Mouse (Mus musculus) ovary, postnatal 10 days (tissue): ENCODE results near the gene Ccdc149.

Experiments
- DNase-seq: peaks from one replicate; pipeline ENCODE4 v3.0.0; 2022; ENCODE audit warnings: low spot score

Ccdc149 gene

GRCm38 (mm10) chr5:52370901-52371300 lies 100.4 kb downstream of the Ccdc149 start:
- no peak for DNase-seq

GRCm38 (mm10) chr5:52367866-52368840 lies 103.2 kb downstream of the Ccdc149 start:
- DNase-seq, result no peak

DNA sequence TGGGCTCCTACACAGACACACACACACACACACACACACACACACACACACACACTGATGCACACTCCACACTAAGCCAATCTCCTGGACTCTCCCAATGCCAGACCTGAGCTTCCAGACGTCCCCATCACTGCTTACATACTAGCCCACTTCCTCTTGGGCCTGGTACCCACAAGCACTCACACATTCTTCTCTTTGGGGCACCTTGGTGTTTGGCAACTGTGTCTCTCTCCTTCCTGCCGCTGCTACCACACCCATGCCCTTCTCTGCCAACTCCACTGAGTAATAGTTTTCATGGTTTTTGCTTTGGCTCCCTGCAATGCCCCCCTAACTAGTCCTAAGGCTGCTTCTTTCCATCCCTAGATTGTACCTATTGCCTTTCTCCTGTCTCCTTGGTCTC lies 104.7 kb downstream of the Ccdc149 start:
- no peak for DNase-seq

DNA sequence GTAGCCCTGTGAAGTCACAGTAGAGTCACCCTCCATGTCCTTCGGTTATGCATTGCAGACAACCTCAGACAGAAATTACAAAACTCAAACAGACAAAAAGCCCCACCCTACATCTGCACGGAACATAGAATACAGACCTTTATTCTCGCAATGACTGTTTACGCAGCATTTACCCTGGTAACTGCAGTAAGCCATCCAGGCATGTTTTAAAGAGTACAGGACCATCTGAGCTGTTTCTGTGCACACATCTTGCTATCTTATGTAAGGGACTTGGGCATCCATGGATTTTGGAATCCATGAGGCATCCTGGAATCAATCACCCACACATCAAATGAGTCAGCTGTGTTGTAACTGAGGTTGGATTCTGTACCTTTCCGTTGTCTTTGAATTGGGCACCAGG lies 105.4 kb downstream of the Ccdc149 start:
- DNase-seq, result no peak

DNA sequence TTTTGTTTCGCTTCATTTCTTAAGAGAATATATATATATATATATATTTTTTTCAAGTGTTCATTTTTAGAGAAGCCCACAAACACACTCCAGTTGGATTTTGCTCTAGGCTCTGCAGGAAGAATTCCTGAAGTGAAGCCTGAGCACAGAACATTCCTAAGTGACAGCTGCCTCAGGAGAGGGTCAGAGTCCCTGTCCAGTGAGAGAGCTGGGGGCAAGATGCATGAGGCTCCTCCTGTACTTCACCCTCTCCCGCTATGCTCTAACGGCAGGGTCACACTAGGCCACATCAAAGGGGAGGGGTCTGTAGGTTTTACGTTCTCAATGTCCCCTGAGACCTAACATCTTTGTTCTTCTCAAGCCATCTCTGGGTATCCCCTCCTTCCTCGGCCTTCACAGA lies 106.8 kb downstream of the Ccdc149 start:
- DNase-seq, result no peak

DNA sequence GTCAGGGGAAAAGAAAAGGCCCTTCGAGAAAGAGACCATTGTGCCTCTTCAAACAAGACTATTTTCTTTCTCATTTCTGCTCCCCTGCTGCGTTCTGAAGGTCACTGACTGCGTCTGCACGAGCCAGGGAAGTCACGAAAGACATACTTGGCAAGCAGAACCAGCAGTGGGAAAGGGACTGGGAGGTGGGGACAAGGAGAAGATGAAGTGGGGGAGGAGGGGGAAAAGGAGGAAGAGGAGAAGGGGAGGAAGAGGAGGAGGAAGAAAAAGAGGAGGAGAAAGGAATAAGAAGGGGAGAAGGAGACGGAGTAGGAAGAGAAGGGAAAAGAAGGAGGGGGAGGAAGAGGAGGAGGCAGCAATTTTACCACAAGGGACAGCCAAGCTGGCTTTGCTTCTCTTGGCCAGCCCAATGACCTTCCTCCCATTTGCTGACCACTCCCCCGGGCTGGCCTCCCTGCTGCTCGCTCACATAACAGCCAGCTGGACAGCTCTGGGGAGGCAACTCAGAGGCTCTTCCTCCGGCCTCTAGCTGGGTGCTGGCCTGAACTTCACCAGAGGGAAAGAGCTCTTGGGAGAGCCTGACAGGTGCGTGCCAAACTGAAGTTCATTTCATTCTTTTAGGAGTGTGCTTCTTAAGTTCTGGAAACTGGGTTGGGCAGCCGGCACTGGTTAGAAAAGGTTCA lies 107.7 kb downstream of the Ccdc149 start, which contains the start of gene Sod3:
TSS of gene Sod3 (plus strand) at position 324 of the 683 bp plus-strand sequence.
- peak; percentile 21 for DNase-seq

GRCm38 (mm10) chr5:52362776-52363467 lies 108.4 kb downstream of the Ccdc149 start:
- no peak for DNase-seq

DNA sequence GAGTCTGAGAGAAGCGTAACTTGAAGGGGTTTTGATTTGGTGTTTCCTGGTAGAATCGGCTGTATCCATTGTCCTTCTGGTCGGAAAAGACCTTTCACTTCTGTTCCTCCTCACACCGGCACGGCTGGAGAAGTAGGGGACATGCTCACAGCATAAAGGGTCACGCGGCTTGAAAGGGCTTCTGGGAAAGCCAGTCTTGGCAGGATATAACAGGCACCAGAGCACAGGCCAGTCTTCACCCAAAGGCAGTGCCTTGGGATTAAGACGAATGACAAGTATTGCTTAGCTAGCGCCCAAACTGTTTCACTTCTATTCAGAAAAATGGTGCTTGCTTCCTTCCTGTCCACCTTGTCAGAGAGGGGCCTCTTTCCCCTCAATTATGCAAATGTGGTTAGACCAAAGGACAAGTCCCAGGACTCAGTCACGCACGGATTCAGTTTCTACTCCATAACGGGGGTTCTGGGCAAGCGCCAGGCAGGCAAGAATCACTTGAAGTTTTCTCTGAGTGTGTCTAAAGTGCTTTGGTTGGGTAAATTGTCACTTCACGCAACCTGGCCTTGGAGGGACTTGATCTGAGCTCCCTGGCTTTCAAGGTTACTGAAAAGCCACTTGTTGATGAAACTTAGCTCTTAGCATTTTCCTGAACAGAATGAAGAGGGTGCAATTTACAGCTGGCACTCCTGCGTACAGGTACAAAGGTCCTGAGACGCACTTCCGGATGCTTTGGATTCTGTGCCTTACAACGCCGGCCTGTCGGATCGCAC lies 110.9 kb downstream of the Ccdc149 start:
- DNase-seq, result no peak

DNA sequence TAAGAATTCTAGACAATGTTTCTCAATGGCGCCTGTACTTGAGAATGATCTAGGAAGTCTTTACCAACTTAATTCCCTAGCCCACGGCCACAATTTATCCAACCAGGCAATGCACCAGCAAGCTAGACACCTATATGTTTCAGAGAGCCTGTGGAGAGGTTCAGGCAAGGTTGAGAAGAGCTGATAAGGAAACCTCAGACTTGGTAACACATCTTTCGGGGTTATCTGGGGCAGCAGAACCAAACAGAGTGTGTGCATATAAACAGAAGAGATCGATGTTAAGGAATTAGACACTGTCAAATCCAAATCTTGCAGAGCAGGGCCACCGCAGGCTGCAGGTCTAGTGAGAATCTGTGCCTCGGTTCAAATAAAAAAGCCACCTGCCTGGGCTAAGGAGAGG lies 113.2 kb downstream of the Ccdc149 start:
- DNase-seq, result no peak

GRCm38 (mm10) chr5:52357175-52357754 lies 114.1 kb downstream of the Ccdc149 start:
- no peak for DNase-seq

GRCm38 (mm10) chr5:52355612-52356011 lies 115.7 kb downstream of the Ccdc149 start:
- DNase-seq, result no peak

GRCm38 (mm10) chr5:52354441-52354840 lies 116.9 kb downstream of the Ccdc149 start:
- no peak for DNase-seq

DNA sequence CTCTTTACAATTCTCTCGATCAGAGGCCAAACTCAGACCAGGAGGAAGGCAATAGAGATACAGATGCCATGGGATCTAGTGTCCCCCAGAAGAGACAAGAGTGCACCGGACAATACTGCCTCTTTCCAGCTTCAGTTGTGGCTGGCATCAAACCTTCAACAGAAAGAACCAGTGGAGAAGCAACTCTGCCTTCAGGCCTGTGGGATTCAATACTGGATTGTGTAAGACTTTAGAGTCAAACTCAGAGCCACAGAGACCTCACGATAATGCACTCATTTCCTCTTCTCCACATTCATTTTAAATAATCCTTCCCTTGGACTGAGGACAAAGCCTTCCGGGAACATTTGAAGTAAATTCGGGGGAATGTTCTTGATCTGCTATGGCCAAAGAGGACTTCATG lies 118.6 kb downstream of the Ccdc149 start:
- DNase-seq, result no peak

GRCm38 (mm10) chr5:52351561-52351960 lies 119.8 kb downstream of the Ccdc149 start:
- DNase-seq, result no peak

- no peak for DNase-seq
These were observed 120.9 kb downstream of the Ccdc149 start for GRCm38 (mm10) chr5:52350451-52350850.

DNA sequence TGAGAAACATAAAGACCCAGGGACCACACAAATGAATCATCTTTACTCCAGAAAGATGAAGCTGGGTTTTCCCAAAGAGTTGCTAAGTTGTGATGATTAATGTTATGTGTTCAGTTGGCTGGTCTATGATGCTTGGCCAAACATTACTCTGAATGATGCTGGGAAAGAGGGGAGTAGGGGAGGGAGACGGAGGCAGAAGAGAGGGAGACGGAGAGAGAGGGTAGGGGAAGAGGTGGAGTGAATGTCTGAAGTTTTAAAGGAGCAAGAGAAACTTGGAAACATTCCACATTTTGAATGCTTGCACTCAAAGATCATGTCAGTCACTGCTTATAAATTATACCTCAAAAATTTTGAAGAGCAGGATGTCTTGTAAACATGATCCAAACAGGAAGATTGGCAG lies 124.4 kb downstream of the Ccdc149 start:
- DNase-seq, result no peak

DNA sequence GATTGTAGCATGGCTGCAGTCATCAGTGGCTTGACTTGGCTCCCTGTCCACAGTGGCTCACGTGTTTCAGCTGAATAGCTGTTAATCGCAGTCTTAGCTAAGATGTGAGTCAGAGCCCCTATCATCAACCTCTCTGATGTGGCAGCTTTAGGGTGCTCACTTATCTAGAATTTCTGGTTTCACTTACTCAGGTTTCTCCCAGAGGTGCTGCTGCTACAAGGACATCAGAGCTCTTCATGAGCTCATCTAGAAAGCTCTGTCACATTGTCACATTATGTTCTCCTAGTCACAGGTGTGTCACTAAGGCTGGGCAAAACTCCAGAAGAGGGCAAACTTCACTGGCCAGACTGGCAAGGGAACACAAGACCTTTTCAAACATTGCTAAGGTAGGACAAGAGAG lies 132.2 kb downstream of the Ccdc149 start:
- DNase-seq, result no peak

- DNase-seq, result no peak
These were observed 135.7 kb downstream of the Ccdc149 start for GRCm38 (mm10) chr5:52335590-52335989.

GRCm38 (mm10) chr5:52332120-52332519 lies 139.2 kb downstream of the Ccdc149 start:
- no peak for DNase-seq
